Mouse (Mus musculus): ENCODE measurements around the gene Aunip.
"Not testable (repeated sequence)": the region's sequence is repeated elsewhere in the genome, so short reads cannot be mapped to it uniquely, and the experiment has no call there.

Aunip gene

GRCm38 (mm10) chr4:134488211-134488610 lies 22.6 kb upstream of the Aunip start:
- no peak for DNase-seq

- DNase-seq: no peak
Observed at GRCm38 (mm10) chr4:134489986-134490665, 20.7 kb upstream of the Aunip start.

GRCm38 (mm10) chr4:134491716-134492115 lies 19.1 kb upstream of the Aunip start:
- no peak for DNase-seq

GRCm38 (mm10) chr4:134494161-134494560 lies 16.6 kb upstream of the Aunip start:
- not testable (repeated sequence) for DNase-seq

GRCm38 (mm10) chr4:134494780-134495545 lies 15.8 kb upstream of the Aunip start:
- peak; percentile 33 for DNase-seq

GRCm38 (mm10) chr4:134495546-134495923 lies 15.3 kb upstream of the Aunip start:
- no peak for DNase-seq

GRCm38 (mm10) chr4:134496595-134497210 lies 14.1 kb upstream of the Aunip start, which contains the start of gene Paqr7:
Gene Paqr7 (plus strand): TSS chr4:134496697.
- DNase-seq: peak; percentile 58 to 69

GRCm38 (mm10) chr4:134497223-134497622 lies 13.6 kb upstream of the Aunip start:
- no peak for DNase-seq

GRCm38 (mm10) chr4:134497986-134498731 lies 12.6 kb upstream of the Aunip start:
- DNase-seq: no peak

- DNase-seq: not testable (repeated sequence)
Observed at GRCm38 (mm10) chr4:134498983-134499382, 11.8 kb upstream of the Aunip start.

GRCm38 (mm10) chr4:134501095-134501494 lies 9.7 kb upstream of the Aunip start:
- no peak for DNase-seq

- DNase-seq: no peak
Observed at GRCm38 (mm10) chr4:134503686-134504357, 7.0 kb upstream of the Aunip start.

GRCm38 (mm10) chr4:134505303-134505789 lies 5.5 kb upstream of the Aunip start:
- no peak for DNase-seq

GRCm38 (mm10) chr4:134505966-134506594 lies 4.7 kb upstream of the Aunip start:
- no peak for DNase-seq

- no peak for DNase-seq
Observed at GRCm38 (mm10) chr4:134506713-134507112, 4.1 kb upstream of the Aunip start.

- DNase-seq: no peak
Observed at GRCm38 (mm10) chr4:134510396-134510795, 403 bp upstream of the Aunip start.

- no peak for DNase-seq
Observed at GRCm38 (mm10) chr4:134511730-134512129, 931 bp downstream of the Aunip start.

GRCm38 (mm10) chr4:134512798-134513197 lies 2.0 kb downstream of the Aunip start:
- peak in 1 of 2 experiments; percentile 49 for DNase-seq

- DNase-seq: no peak
Observed at GRCm38 (mm10) chr4:134514309-134514930, 3.6 kb downstream of the Aunip start.

GRCm38 (mm10) chr4:134515614-134516013 lies 4.8 kb downstream of the Aunip start:
- no peak for DNase-seq

- no peak for DNase-seq
Observed at GRCm38 (mm10) chr4:134516981-134517380, 6.2 kb downstream of the Aunip start.
